Mouse (Mus musculus) activated CD4-positive, CD25-positive, alpha-beta regulatory T cell, adult 4 months (primary cell): ENCODE results near the gene Sorbs1. TPM values are rescaled to one million over a fixed set of nuclear protein-coding genes. Genes with fewer than 3 reads are reported as not detected.

Experiments used
- ATAC-seq: one replicate; pipeline ENCODE4 v1.8.0; 2017
- polyA plus RNA-seq, 2 experiments: library from polyadenylated mRNA; unstranded; fragments of 100-300 nt; shearing (Covaris generic); gene quantifications; one replicate each; pipeline ENCODE4 v1.2.1; 2017

The Sorbs1 gene
- 10 to 100 TPM; 14.0 to 15.7 TPM for polyA plus RNA-seq

DNA sequence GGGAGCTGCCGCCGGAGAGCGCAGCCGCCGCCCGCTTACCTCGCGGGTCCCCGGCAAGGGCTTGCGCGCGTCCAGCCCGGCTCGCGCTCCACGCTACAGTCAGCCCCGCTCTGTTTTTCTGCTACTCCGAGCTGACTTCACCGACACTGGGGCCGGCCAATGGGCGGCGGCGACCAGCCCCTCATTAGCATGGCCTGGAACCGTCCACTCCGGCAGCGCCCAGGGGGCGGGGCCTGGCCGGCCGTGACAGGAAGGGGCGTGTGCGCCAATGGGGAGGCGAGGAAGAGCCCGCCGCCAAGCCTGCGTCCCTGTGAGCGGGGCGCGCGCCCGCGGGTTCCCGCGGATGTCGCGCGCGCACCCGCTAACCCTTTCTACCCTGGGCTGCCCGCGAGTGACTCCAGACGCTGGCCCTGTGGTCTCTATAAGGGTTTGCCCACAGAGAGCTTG lies at the start of gene Sorbs1:
Sorbs1 (minus strand) TSS at position 148 of the 447 bp plus-strand sequence.
- peak; percentile 90 for ATAC-seq

DNA sequence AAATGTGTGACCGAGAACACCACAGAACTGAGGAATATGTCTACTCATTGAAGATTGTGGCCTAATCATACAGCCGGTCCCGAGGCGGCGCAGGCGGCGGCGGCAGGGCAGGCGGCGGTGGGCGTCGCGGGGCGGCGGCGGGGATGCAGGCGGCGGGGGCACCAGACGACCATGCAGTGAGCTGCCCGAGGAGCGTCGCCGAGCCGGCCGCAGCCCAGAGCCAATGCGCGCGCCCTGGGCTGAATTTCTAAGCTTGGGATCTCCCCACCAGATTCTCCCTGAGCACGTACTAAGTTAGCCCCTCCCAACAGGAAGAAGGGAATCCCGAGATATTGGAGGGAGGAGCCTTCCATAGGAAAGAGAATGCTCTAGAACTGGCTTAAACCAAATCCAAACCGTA lies 47.9 kb upstream of the Sorbs1 start:
- peak; percentile 57 for ATAC-seq

DNA sequence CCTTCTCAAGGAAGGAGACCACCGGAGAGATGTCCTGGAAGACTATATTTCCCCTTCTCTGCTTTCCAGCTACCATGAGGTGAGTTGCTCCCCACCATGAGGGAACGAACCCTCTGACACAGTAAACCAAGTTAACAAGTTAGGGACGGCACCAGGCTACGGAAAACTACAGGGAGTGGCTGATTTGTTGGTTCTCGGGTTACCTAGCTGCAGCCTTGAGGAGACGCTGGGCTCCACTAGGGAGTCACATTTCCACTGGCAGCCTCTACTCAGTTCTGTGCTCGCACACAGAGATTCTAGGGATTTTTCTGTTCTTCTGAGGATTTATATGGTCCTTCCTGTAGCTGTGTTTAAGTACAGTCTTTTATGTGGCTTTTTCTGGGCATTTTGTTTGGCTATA lies 42.5 kb upstream of the Sorbs1 start:
- ATAC-seq = no peak

DNA sequence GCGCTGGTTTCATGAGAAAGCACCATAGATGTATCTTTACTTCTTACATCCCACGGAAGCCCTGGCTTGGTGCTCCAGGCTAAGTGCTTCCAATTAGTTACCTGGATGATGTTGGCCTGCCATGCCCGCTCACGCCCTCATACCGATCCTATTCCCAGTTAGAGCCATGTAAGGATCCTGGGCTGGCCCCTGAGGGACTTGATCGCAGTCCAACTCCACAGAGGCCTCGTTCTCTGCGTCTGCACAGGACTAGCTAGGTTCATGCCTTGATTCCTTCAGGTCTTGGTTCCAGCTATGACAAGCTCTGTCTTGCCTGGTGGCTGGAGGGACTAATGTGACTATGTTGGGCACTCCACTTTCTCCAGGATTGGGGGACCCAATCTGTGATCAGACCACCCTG lies 41.6 kb upstream of the Sorbs1 start:
- ATAC-seq = no peak

DNA sequence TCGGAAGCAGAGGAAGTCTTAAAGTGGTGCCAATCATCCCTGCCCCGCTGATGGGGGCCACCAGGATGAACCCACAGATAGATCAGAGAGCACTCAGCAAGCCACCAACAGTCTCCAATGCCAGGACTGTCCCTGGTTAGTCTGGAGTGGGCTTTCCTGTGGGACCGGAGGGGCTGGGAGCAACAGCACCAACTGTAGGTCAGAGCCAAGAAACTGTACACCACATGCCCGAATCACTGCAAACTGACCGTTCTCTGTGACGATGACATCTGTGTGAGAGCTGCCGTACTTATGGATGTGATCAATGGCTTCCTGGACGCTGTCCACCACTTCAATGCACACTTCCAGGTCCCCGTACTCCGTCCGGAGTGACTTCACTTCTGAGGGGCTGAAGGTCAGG lies 40.8 kb upstream of the Sorbs1 start:
- ATAC-seq = no peak

DNA sequence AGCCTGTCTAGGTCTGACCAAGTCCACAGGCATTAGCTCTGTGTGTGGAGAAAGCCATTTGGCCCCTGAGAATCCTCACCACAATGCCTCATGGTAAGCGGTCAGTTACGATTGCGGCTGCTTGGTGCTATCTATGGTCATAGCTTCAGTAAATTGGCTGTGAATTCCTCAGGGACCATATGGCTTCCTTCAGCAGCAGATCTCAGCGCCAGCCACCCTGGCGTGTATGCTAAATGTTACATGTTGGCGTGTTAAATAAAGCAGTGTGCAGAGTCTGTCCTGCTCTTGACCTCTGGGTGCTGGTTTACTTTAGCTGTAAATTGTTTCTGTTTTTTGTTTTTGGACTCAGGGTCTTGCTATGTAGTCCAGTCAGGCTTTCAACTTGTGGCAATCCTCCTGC lies 40.3 kb upstream of the Sorbs1 start:
- ATAC-seq = no peak

DNA sequence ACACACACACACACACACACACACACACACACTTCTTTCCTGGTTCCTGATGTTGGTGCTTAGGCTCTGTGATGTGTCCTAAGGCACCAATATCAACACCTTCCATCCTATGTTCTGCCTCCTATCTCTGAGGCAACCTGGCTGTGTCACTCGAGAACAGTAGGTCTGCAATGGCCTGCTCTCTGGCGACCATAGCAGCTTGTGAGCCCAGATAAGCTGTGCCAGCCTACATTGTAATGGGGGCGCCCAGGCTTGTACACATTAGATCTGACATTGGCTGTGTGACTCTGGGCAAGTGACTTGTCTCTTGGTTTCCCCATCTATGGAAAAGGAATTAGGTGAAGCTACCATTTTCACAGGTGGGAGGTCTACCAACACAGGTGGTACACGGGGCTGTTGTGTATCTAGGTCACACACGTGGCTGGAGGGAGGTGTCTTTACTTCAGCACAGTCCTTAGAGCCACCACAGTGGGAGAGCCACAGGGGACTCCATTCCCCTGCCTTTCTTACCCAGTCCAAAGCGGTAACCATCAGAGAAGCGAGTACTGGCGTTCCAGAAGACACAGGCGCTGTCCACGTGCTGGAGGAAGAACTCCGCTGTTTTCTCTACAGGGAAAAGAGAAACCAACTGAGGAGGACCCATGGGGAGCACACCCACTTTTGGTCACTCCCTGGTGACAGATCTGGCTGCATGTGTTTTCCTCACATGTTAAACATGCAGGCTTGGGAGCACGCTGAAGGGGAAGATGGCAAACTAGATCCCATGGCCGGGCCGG lies 39.6 kb upstream of the Sorbs1 start:
- ATAC-seq = no peak

DNA sequence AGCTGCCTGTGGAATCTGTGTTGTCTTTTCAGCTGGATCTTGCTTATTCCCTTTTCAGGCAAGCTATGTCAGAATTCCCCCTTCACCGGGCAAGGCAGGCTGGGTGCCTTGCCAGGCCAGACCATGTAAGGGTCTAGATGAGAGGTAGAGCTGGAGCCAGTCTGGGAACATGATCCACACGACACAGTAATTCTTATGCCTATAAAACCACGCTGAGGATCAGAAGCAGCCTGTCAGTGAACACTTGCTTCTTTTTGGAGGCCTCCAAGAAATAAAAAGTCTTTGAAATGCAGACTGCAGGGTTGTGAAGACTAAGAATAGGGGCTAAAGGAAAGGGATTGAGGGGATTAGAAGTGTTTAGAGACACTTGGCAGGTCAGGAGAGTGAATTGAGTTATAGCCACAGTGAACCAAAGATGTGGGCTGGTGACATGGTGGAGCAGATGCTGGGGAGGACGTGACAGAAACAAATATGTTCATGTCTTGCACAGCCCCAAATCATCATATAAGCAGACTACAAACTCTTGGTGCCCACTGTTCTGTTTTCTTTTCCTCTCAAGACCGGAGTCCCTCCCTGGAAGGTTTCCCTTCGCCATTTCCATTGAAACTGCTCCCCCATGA lies 36.0 kb upstream of the Sorbs1 start:
- no peak for ATAC-seq

DNA sequence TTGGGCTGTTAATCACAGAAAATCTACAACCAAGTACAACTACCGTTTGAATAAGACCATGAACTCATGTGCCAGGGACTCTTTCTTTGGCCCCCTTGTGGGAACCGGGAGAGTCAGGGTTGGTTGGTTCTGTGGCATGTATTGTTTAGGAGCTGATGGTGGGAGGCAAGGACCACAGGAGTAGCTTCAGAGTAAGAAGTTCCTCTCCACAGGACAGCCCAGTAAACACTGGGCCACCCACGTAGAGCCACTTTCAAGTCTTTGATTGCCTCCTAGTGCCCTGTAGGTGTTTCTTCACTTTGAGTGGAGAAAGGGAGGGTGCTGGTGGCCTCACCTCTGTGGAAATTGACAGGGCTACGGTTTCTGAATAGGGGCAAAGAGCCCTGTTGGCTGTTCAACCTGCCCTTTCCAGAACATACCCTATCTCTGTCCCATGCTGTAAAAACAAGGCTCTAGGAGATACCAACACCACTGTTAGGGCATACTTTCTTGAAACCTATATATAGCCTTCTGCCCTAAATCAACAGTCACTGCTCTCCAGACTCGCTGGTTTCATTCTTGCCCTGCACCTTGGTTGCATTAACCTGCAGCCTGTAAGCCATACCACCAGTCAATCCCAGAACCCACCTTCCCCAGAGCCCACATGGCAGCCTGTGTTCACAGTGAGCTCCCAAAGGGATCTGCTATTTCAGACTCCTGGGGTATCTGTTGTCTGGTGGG lies 35.4 kb upstream of the Sorbs1 start:
- ATAC-seq = no peak

DNA sequence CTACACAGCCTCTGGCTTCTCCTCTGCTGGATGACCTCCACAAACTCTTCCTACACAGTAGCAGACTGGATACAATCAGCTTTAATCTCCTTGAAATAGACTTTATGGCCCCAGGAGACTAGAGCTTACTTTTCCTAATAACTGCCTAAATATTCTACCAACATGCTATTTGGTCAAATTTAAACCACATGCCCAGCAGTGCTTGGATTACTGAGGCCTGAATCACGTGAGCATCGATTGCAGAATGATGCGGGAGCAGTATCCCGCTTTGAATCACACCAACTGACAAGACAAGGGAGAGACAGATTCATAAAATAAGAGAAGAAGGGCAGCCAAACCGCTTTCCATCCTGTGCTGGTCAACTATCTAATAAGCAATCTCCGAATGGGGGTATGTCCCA lies 34.8 kb upstream of the Sorbs1 start:
- no peak for ATAC-seq

DNA sequence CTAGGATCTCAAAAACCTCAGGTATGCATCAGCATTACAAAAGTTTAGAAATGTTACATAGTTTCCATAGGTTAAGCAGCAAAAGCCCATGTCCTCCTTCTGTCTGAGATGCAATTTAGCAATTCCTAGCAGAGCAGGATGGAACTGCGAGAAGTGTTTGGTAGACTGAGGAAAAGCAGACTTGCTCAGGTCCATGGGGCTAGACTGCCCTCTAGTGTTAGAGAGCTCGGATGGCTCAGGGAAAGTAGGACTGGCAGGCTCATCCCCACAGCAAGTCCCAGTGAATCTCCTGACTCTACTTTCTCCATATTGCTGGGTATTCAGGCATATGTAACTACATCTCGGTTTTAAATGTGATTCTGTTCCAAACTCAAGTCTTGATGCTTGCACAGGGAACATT lies 31.3 kb upstream of the Sorbs1 start:
- no peak for ATAC-seq

DNA sequence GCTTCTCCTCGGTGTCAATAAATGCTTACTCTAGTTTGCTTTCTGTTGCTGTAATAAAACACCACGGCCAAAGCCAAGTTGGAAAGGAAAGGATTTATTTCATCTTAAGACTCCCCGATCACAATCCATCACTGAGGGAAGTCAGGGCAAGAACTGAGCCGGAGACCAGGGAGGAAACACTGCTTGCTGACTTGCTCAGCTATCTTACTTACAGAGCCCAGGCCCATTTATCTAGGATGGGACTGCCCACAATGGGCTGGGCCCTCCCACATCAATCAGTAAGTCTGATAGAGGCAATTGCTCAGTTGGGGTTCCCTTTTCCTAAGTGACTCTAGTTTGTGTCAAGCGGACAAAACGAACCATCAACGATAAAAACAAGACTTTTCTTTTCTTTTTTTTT lies 29.2 kb upstream of the Sorbs1 start:
- no peak for ATAC-seq

DNA sequence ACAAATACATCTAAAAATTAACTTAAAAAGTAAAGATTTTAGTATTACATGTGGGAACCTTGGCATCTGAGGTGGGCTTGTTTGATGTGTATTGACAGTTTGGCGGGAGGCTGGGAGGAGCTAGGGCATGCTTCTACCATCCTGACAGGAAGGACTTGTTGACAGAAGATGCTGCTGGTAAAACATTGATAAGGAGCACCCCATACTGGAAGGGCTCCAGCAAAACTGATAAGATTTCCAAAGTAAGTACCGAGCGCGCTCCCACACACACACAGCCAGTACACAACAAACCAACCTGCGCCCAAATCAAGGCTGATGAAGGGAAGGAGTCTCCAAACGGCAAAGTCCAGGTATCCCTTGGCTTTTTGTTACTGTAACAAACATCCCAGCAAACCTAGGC lies 22.9 kb upstream of the Sorbs1 start:
- no peak for ATAC-seq

DNA sequence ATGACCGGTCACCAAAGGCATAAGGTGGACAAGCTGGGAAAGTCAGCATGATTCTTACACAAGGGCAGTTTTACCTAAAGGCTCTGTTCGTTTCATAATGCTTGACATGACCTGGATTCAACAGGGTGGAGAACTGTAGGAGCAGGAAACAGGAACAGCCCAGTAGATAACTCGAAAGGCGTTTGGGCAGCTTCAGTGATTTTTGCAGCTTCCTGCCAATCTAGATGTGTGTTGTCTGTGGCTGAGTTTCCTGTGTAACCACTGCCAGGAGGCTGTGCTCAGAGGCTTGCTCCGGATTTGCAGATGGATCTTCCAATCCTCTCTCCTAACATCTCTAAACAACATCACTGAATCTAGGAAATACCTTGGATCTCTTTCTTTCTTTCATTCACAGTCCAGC lies 18.9 kb upstream of the Sorbs1 start:
- no peak for ATAC-seq

DNA sequence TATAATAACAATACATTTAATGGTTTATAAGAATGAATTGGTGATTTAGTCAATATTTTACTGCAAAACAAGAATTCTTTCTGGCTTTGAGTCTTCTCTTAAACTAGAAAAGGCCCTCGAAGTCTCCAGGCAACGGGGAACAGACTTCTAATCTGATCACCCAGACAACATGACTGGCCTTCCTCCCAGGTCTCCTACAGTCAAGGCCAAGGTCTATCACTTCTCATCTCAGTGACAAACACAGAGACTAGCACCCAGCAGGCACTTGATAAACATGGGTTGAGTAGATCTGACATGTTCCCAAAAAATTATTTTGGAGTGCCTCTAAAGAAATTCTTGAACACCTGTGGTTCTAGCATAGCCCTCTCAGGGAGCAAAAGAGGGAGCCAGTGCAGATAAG lies 16.7 kb upstream of the Sorbs1 start:
- no peak for ATAC-seq

DNA sequence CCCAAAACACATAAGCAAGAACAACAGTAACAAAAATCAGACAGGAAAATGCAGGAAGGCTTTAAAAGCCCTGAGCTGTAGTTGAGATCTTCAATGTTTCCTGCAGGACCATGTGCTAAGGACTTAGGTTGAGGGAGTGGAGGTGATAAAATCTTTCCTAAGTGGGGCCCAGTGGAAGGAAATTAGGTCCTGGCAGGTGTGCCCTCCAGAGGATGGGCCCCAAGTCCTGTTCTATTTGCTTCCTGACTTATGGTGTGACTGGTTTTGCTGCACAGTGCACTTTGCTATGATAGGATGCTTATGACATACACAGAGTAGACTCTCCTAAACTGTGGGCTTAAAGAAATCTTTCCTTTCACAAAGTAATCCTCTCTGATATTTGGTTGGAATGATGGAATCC lies 14.7 kb upstream of the Sorbs1 start:
- no peak for ATAC-seq

DNA sequence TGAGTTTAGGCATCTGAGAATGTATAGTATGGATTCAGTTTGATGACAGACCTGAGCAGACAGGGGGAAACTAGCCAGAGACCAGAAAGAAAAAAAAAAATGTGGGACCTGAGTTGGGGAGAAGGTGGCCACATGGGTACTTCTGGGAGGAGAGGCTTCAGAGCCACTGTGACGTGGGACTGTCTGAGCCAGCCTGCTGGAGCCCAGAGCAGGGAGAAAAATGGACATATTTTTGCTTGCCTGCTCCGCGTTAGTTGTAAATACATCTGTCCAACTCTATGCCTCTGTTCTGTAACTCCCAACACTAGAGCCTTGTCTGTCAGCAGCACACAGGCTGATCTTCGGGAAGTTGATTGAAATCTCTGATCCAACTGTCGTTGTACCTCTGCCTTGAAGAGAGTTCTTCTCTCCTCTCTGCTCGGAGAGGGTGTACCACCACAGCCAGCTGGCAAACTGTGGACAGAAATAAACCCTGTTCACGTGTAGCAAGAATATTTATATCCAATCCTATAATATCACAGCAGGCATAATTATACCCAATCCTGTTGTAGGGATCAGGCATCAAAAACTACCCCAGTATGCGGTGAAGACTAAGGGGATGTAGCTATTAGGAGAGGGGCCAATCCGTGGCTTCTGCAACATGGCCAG lies 12.9 kb upstream of the Sorbs1 start:
- ATAC-seq = no peak

DNA sequence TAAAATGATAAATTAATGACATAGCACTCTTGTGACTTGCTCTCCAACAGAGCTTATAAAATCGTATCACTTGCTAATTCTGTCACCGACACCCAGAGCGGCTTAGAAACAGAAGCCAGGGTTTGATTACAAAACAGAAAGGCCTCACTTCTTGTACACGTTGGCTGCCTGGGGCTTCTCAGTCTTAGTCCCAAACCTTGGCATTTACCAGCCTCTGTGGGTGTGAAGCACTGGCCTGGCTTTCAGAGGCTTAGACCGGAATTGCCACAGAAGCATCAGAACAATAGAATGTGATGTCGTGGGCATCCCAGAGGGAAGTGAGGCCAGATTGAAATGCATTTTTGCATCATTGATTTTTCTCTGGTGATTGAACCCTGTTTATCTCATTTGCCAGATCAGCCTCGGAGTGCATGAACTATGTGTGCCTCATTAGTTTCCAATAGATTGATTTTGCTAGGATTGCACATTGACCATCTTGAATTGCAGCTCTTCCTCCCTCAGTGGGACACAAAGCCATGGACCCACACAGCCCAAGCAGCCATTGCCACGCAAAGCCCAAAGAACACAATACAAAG lies 9.9 kb upstream of the Sorbs1 start:
- no peak for ATAC-seq

DNA sequence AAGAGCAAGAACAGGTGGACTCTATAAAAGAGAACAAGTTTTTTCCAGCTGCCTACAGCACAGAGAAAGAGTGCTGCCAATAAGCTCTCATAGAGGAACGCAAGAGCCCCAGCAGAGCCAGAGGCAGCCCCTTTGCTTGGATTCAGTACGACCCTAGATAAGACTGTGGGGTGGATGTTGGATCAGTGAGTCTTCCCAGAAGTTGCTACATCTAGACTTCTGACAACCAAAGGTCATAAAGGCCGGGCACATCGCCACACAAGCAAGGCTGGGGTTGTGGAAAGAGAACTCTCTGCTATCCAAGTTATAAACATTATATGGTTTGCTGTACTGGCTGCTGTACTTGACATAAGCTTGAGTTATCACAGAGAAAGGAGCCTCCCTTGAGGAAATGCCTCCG lies 6.8 kb upstream of the Sorbs1 start:
- no peak for ATAC-seq

DNA sequence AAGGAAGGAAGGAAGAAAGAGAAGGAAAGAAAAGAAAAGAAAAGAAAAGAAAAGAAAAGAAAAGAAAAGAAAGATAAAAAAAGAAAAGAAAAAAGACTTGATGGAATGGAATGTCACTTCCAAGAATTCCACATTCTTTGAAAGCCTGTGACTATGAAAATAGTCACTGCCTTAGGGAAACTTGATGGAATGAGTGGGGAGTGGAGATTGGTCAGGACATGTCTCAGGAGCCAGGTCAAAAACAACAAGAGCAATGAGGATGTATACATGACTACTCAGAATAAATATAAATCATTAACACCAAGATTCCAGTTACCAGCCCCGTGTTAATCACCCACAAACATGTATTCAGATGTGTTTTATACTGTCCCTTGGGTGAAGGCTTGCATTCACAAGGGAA lies 5.1 kb upstream of the Sorbs1 start:
- ATAC-seq = no peak

DNA sequence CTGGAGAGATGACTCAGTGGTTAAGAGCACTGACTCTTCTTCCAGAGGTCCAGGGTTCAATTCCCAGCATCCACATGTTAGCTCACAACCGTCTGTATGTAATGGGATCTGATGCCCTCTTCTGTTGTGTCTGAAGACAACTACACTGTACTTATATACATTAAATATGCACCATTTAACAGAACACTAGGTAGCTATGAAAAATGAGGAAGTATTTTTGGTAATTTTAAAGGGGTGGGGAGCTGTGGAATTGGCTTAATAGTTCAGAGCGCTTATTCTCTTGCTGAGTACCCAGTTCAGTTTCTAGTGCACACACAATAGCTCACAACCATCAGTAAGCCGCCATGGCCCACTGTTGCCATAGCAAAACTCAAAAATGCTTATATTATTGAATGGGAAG lies 2.0 kb upstream of the Sorbs1 start:
- no peak for ATAC-seq

DNA sequence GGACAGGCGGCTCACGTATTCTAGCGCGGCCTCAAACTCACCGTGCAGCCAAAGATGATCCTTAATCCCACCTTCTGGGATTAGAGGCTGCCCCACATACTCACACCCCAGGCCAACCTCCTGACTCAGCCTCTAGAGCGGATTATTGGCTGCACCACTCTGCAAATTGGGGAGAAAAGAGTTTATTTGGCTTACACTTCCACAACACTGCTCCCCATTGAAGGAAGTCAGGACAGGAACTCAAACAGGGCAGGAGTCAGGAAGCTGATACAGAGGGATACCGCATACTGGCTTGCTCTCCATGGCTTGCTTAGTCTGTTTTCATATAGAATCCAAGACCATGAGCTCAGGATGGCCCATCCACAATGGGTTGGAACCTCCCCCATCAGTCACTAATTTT lies 797 bp upstream of the Sorbs1 start:
- ATAC-seq = no peak
